Mouse (Mus musculus): ENCODE measurements around the gene Gm6793. TPM values are rescaled to one million over a fixed set of nuclear protein-coding genes. Genes with fewer than 3 reads are reported as not detected.

Gene Gm6793
- 0.75 and 1.2 TPM in 2 replicates for polyA plus RNA-seq (2014; fragmentation: Nextera tagmentation; extraction: Ambion mirVana)

- no peak within 1 kb of the TSS for H3K27ac ChIP-seq (replicated peaks; ENCODE audit: low read depth, low read length)
- 95% methylated on average over 11 of the region's 11 CpGs for WGBS
- no peak for DNase-seq (ENCODE audit: low spot score)
- peaks cover 12% of the 10 kb centered on the region for H3K4me1 ChIP-seq (ENCODE audit: control insufficient read depth, insufficient read depth, low read length)
- H3K9me3 ChIP-seq (ENCODE audit: control insufficient read depth, low read length), result no peaks in the 10 kb centered on the region
- H3K36me3 ChIP-seq (ENCODE audit: control insufficient read depth, insufficient read depth, low read length), result no peaks in the 10 kb centered on the region; the same call in 1 of the 2 replicates
- ATAC-seq (ENCODE audit: insufficient number of reproducible peaks, low FRiP score, low TSS enrichment, low read depth), result no peak
- no peak within 1 kb of the TSS for H3K4me3 ChIP-seq (ENCODE audit: low read depth, low read length)
- H3K4me2 ChIP-seq (ENCODE audit: low read depth, severe bottlenecking), result no peak within 1 kb of the TSS
- H3K27me3 ChIP-seq (ENCODE audit: control insufficient read depth, insufficient read depth, low read length), result no peaks in the 10 kb centered on the region
- H3K9ac ChIP-seq (ENCODE audit: low read length), result no peak within 1 kb of the TSS
Measured at GRCm38 (mm10) chr8:112014936-112015335, at the start of gene Gm6793. TSS of gene Gm6793 (minus strand) at chr8:112015036.

GRCm38 (mm10) chr8:112061372-112061771 is 46.5 kb upstream of the Gm6793 start:
- H3K27ac ChIP-seq (replicated peaks; ENCODE audit: low read depth, low read length), result no peak overlapping the region
- no peaks in the 10 kb centered on the region for H3K9me3 ChIP-seq (ENCODE audit: control insufficient read depth, low read length)
- H3K36me3 ChIP-seq (ENCODE audit: control insufficient read depth, insufficient read depth, low read length), result no peaks in the 10 kb centered on the region
- 46% methylated on average over 4 of the region's 4 CpGs for WGBS
- no peak overlapping the region for H3K9ac ChIP-seq (ENCODE audit: low read length)
- no peak overlapping the region for H3K4me2 ChIP-seq (ENCODE audit: low read depth, severe bottlenecking)
- ATAC-seq (ENCODE audit: insufficient number of reproducible peaks, low FRiP score, low TSS enrichment, low read depth) (no peak), DNase-seq (ENCODE audit: low spot score) (no peak)
- no peak overlapping the region for H3K4me3 ChIP-seq (ENCODE audit: low read depth, low read length)
- H3K4me1 ChIP-seq (ENCODE audit: control insufficient read depth, insufficient read depth, low read length), result no peaks in the 10 kb centered on the region
- no peaks in the 10 kb centered on the region for H3K27me3 ChIP-seq (ENCODE audit: control insufficient read depth, insufficient read depth, low read length)

GRCm38 (mm10) chr8:112054456-112054855 is 39.6 kb upstream of the Gm6793 start:
- DNase-seq (ENCODE audit: low spot score) (no peak), ATAC-seq (ENCODE audit: insufficient number of reproducible peaks, low FRiP score, low TSS enrichment, low read depth) (no peak)
- Histone ChIP-seq H3K36me3 (ENCODE audit: control insufficient read depth, insufficient read depth, low read length) (no peaks in the 10 kb centered on the region), H3K27me3 (ENCODE audit: control insufficient read depth, insufficient read depth, low read length) (no peaks in the 10 kb centered on the region), H3K4me3 (ENCODE audit: low read depth, low read length) (no peak overlapping the region), H3K27ac (replicated peaks; ENCODE audit: low read depth, low read length) (no peak overlapping the region), H3K4me1 (ENCODE audit: control insufficient read depth, insufficient read depth, low read length) (no peaks in the 10 kb centered on the region), H3K9me3 (ENCODE audit: control insufficient read depth, low read length) (no peaks in the 10 kb centered on the region), H3K4me2 (ENCODE audit: low read depth, severe bottlenecking) (no peak overlapping the region), H3K9ac (ENCODE audit: low read length) (no peak overlapping the region)

GRCm38 (mm10) chr8:112051537-112051936 is 36.7 kb upstream of the Gm6793 start:
- Histone ChIP-seq H3K9ac (ENCODE audit: low read length) (no peak overlapping the region), H3K9me3 (ENCODE audit: control insufficient read depth, low read length) (no peaks in the 10 kb centered on the region), H3K4me1 (ENCODE audit: control insufficient read depth, insufficient read depth, low read length) (no peaks in the 10 kb centered on the region), H3K4me2 (ENCODE audit: low read depth, severe bottlenecking) (no peak overlapping the region), H3K27ac (replicated peaks; ENCODE audit: low read depth, low read length) (no peak overlapping the region), H3K27me3 (ENCODE audit: control insufficient read depth, insufficient read depth, low read length) (no peaks in the 10 kb centered on the region), H3K36me3 (ENCODE audit: control insufficient read depth, insufficient read depth, low read length) (no peaks in the 10 kb centered on the region), H3K4me3 (ENCODE audit: low read depth, low read length) (no peak overlapping the region)
- no peak for DNase-seq (ENCODE audit: low spot score)
- WGBS, result 74% methylated on average over 9 of the region's 9 CpGs
- ATAC-seq (ENCODE audit: insufficient number of reproducible peaks, low FRiP score, low TSS enrichment, low read depth), result no peak

GRCm38 (mm10) chr8:112049984-112050383 is 35.1 kb upstream of the Gm6793 start:
- H3K4me3 ChIP-seq (ENCODE audit: low read depth, low read length), result no peak overlapping the region
- DNase-seq (ENCODE audit: low spot score) (no peak), ATAC-seq (ENCODE audit: insufficient number of reproducible peaks, low FRiP score, low TSS enrichment, low read depth) (no peak)
- H3K36me3 ChIP-seq (ENCODE audit: control insufficient read depth, insufficient read depth, low read length), result no peaks in the 10 kb centered on the region
- no peaks in the 10 kb centered on the region for H3K27me3 ChIP-seq (ENCODE audit: control insufficient read depth, insufficient read depth, low read length)
- no peak overlapping the region for H3K4me2 ChIP-seq (ENCODE audit: low read depth, severe bottlenecking)
- H3K9ac ChIP-seq (ENCODE audit: low read length), result no peak overlapping the region
- 79% methylated on average over 6 of the region's 6 CpGs for WGBS
- H3K4me1 ChIP-seq (ENCODE audit: control insufficient read depth, insufficient read depth, low read length), result no peaks in the 10 kb centered on the region
- H3K27ac ChIP-seq (replicated peaks; ENCODE audit: low read depth, low read length), result no peak overlapping the region
- H3K9me3 ChIP-seq (ENCODE audit: control insufficient read depth, low read length), result no peaks in the 10 kb centered on the region

GRCm38 (mm10) chr8:112048293-112048692 is 33.5 kb upstream of the Gm6793 start:
- Histone ChIP-seq H3K27me3 (ENCODE audit: control insufficient read depth, insufficient read depth, low read length) (no peaks in the 10 kb centered on the region), H3K27ac (replicated peaks; ENCODE audit: low read depth, low read length) (no peak overlapping the region), H3K36me3 (ENCODE audit: control insufficient read depth, insufficient read depth, low read length) (no peaks in the 10 kb centered on the region), H3K4me3 (ENCODE audit: low read depth, low read length) (no peak overlapping the region), H3K4me1 (ENCODE audit: control insufficient read depth, insufficient read depth, low read length) (no peaks in the 10 kb centered on the region), H3K9ac (ENCODE audit: low read length) (no peak overlapping the region), H3K4me2 (ENCODE audit: low read depth, severe bottlenecking) (no peak overlapping the region), H3K9me3 (ENCODE audit: control insufficient read depth, low read length) (no peaks in the 10 kb centered on the region)
- ATAC-seq (ENCODE audit: insufficient number of reproducible peaks, low FRiP score, low TSS enrichment, low read depth) (no peak), DNase-seq (ENCODE audit: low spot score) (no peak)
- WGBS, result 86% methylated on average over 6 of the region's 6 CpGs

GRCm38 (mm10) chr8:112045896-112046295 is 31.1 kb upstream of the Gm6793 start:
- DNase-seq (ENCODE audit: low spot score) (peak; percentile 91), ATAC-seq (ENCODE audit: insufficient number of reproducible peaks, low FRiP score, low TSS enrichment, low read depth) (peak; percentile 84; the same call in 1 of the 2 replicates)
- Histone ChIP-seq H3K4me1 (ENCODE audit: control insufficient read depth, insufficient read depth, low read length) (no peaks in the 10 kb centered on the region), H3K9me3 (ENCODE audit: control insufficient read depth, low read length) (no peaks in the 10 kb centered on the region), H3K36me3 (ENCODE audit: control insufficient read depth, insufficient read depth, low read length) (no peaks in the 10 kb centered on the region), H3K4me3 (ENCODE audit: low read depth, low read length) (no peak overlapping the region), H3K4me2 (ENCODE audit: low read depth, severe bottlenecking) (no peak overlapping the region), H3K27me3 (ENCODE audit: control insufficient read depth, insufficient read depth, low read length) (no peaks in the 10 kb centered on the region), H3K27ac (replicated peaks; ENCODE audit: low read depth, low read length) (no peak overlapping the region), H3K9ac (ENCODE audit: low read length) (no peak overlapping the region)
- WGBS, result 4% methylated on average over 7 of the region's 7 CpGs

- ATAC-seq (ENCODE audit: insufficient number of reproducible peaks, low FRiP score, low TSS enrichment, low read depth) (no peak), DNase-seq (ENCODE audit: low spot score) (no peak)
- WGBS, result 86% methylated on average over 5 of the region's 5 CpGs
- no peaks in the 10 kb centered on the region for H3K9me3 ChIP-seq (ENCODE audit: control insufficient read depth, low read length)
- no peaks in the 10 kb centered on the region for H3K4me1 ChIP-seq (ENCODE audit: control insufficient read depth, insufficient read depth, low read length)
- no peak overlapping the region for H3K4me3 ChIP-seq (ENCODE audit: low read depth, low read length)
- no peaks in the 10 kb centered on the region for H3K27me3 ChIP-seq (ENCODE audit: control insufficient read depth, insufficient read depth, low read length)
- no peaks in the 10 kb centered on the region for H3K36me3 ChIP-seq (ENCODE audit: control insufficient read depth, insufficient read depth, low read length)
- no peak overlapping the region for H3K9ac ChIP-seq (ENCODE audit: low read length)
- H3K27ac ChIP-seq (replicated peaks; ENCODE audit: low read depth, low read length), result no peak overlapping the region
- no peak overlapping the region for H3K4me2 ChIP-seq (ENCODE audit: low read depth, severe bottlenecking)
Measured at GRCm38 (mm10) chr8:112045182-112045581, 30.3 kb upstream of the Gm6793 start.

- H3K4me1 ChIP-seq (ENCODE audit: control insufficient read depth, insufficient read depth, low read length), result no peaks in the 10 kb centered on the region
- H3K4me2 ChIP-seq (ENCODE audit: low read depth, severe bottlenecking), result no peak overlapping the region
- DNase-seq (ENCODE audit: low spot score), result no peak
- no peak overlapping the region for H3K4me3 ChIP-seq (ENCODE audit: low read depth, low read length)
- ATAC-seq (ENCODE audit: insufficient number of reproducible peaks, low FRiP score, low TSS enrichment, low read depth), result no peak
- WGBS, result 77% methylated on average over 18 of the region's 18 CpGs
- H3K9me3 ChIP-seq (ENCODE audit: control insufficient read depth, low read length), result no peaks in the 10 kb centered on the region
- H3K36me3 ChIP-seq (ENCODE audit: control insufficient read depth, insufficient read depth, low read length), result no peaks in the 10 kb centered on the region
- H3K27ac ChIP-seq (replicated peaks; ENCODE audit: low read depth, low read length), result no peak overlapping the region
- no peaks in the 10 kb centered on the region for H3K27me3 ChIP-seq (ENCODE audit: control insufficient read depth, insufficient read depth, low read length)
- no peak overlapping the region for H3K9ac ChIP-seq (ENCODE audit: low read length)
Measured at GRCm38 (mm10) chr8:112037521-112037920, 22.7 kb upstream of the Gm6793 start.
